Mouse (Mus musculus) telencephalon, adult 2 months (tissue): ENCODE results near the gene Dmpk.
A peak's percentile ranks its signal among the peaks of the same experiment; 100 is the strongest.

Source experiments
- DNase-seq: peaks from one replicate; pipeline ENCODE4 v3.0.0-alpha.2; 2011; ENCODE audit warnings: low read depth, low spot score

The Dmpk gene

GRCm38 (mm10) chr7:19096421-19096976, 12.8 kb downstream of the Dmpk start:
- DNase-seq = no peak

DNA sequence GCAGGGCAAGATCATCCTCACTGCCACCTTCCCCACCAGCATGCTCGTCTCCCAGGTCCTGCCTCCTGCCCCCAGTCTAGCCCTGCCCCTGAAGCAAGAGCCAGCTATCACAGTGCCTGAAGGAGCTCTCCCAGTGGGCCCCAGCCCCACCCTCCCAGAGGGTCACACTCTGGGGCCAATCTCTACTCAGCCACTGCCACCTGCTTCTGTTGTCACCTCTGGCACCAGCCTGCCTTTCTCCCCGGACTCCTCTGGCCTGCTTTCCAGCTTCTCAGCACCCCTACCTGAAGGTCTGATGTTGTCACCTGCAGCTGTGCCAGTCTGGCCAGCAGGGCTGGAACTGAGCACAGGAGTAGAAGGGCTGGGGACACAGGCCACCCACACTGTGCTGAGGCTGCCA, 13.6 kb downstream of the Dmpk start:
- DNase-seq = no peak

DNA sequence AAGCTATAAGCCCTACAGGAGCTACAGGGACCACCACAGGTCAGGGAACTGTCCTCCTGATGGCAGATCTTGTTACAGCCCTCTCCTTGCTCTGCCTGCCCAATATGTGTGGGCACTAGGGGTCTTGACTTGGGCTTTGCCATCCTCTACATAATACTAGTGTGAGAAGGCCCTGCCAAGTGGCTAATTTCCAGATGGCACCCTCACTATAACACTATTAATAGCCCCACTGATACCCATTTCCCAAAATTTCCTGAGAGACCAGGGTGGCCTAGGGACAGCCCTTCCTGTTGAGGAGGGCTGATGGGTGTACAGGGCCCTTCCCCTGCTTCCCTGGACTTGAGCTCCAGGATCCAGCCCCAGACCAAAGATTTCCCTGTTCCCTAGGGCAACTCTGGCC, 14.2 kb downstream of the Dmpk start:
- DNase-seq = no peak

GRCm38 (mm10) chr7:19098811-19099210, 15.2 kb downstream of the Dmpk start:
- no peak for DNase-seq

DNA sequence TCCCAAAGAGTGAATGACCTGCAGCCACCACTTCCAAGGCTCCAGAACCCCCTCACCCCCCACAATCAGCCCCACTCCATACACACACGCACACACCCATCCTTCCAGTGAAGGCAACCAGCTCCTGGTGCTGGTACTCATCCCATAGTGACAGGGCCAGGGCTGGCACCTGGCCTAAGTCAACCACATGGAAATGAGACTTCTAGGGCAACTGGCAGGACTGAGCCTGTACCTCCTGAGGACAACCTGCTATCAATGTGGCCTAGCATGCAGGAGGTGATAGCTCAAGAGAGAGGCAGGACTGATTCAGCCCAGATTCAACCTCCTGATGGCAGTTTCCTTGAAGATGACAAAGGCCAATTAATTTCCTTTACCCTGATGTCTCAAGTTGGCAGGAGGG, 16.6 kb downstream of the Dmpk start:
- DNase-seq = no peak

DNA sequence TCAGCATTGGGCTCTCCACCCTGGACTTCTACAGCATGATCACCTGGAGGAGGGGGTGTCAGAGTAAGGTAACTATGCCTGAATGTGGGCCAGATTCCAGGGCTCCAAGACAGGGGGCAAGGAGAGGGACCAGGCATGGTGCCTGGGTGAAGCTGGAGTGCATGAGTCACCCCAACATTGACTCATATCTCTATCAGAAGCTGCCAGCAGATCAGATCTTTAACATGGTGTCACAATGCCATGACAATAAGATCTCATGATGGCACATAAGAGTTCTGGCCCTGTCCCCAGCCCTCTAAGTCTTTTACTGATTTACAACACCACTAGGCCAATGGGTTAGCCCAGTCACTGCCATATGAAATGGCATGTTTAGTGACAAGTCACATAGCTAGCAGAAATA, 20.1 kb downstream of the Dmpk start:
- DNase-seq = no peak

DNA sequence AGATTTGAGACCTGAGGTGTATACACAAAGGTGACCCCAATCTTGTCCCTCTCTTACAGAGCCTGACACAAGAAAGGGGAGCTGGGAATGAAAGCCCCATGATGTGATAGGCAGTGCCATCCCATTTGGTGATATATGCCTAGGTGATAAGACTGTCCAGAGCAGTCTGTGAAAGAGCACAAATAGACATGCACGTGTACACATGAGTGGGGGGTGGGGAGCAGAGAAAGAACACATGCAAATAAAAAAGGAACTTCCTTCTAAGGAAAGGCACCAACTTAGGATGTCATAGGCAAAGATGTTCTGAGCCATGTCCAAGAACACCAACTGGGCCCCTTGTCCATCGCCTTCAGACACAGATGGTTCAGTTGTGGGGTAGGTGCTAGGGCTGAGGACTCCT, 20.8 kb downstream of the Dmpk start:
- DNase-seq = no peak

- no peak for DNase-seq
Observed at GRCm38 (mm10) chr7:19107436-19107835, 23.8 kb downstream of the Dmpk start.

GRCm38 (mm10) chr7:19109565-19109964, 25.9 kb downstream of the Dmpk start:
- no peak for DNase-seq

- DNase-seq = no peak
Observed at GRCm38 (mm10) chr7:19118028-19118771, 34.6 kb downstream of the Dmpk start, which contains the start of gene Gm4969. TSS of gene Gm4969 (minus strand) at chr7:19118368.

DNA sequence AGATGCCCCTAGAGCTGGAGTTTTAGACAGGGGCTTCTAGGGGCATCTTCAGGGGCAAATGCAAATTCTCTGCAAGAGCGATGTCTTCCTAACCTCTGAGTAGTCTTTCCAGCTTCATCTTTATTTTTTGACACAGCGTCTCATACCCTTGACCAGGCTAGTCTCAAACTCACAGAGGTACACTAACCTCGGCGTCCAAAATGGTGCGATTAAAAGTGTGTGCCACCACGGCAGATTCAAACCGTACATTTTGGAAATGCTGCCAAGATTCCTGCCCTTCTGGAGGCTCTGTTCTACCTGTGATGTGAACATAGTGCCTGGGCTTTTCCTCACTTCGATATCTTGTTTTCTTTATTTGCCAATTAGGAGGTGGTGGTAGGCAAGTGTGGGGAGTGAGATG, 35.4 kb downstream of the Dmpk start:
- no peak for DNase-seq

GRCm38 (mm10) chr7:19119631-19120429, 36.2 kb downstream of the Dmpk start, which contains the start of gene Fbxo46:
TSS of gene Fbxo46 (plus strand) at chr7:19119859.
- DNase-seq = peak; percentile 99

DNA sequence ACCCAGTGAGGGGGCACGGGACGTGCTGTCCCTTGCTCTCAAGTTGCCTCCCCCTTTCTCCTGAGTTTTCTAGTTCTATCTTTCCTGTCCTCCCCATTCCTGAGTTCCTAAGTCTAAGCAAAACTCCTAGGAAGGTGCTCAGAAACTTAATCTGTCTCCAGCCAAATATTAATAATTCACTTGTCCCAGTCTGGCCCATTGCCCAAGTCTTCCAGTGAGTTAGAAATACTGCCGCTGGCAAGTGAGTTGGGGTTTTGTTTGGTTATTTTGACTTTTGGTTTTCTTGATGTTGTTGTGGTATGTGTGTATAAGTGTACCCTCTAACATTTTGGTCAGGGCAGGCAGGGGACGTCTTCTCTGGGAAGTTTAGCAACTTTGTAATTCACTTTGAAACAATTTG, 38.0 kb downstream of the Dmpk start:
- DNase-seq = no peak

- no peak for DNase-seq
Observed at GRCm38 (mm10) chr7:19124713-19125112, 41.1 kb downstream of the Dmpk start.

DNA sequence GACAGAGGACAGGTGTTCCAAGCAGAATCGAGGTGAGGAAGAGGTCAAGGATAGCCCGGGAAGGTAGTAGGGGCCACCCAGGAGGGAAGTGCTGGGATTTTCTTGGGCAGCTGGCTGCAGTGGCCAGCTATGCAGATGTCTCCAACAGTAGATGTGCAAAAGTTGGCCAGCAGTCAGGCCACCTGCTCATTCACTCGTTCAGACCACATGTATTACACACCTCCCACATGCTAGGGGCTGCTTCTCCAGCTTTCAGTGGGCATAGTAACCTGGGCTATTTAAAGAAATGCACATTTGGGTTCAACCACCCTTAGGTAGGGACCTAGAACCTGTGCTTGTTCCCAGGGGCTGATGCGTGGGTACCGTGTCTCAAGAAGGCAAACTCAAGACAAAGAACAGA, 44.1 kb downstream of the Dmpk start:
- no peak for DNase-seq

DNA sequence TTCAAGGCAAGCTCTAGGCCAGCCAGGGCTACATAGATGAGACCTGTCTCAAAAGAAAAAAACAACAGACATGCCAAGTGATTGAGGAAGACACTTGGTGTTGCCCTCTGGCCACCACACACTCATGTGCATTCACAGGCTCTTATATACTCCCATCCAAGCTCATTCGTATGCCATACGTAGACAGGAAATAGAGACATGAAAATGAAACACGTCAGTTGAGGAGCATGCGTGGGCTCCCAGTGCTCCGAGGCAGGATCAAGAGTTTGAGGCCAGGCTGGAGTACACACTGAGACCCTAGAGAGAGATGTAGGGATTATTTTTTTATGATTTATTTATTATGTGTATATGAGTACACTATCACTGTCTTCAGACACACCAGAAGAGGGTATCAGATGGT, 45.7 kb downstream of the Dmpk start:
- no peak for DNase-seq

GRCm38 (mm10) chr7:19130657-19131056, 47.0 kb downstream of the Dmpk start:
- no peak for DNase-seq

- DNase-seq = peak; percentile 98
Observed at GRCm38 (mm10) chr7:19131324-19131848, 47.7 kb downstream of the Dmpk start.

DNA sequence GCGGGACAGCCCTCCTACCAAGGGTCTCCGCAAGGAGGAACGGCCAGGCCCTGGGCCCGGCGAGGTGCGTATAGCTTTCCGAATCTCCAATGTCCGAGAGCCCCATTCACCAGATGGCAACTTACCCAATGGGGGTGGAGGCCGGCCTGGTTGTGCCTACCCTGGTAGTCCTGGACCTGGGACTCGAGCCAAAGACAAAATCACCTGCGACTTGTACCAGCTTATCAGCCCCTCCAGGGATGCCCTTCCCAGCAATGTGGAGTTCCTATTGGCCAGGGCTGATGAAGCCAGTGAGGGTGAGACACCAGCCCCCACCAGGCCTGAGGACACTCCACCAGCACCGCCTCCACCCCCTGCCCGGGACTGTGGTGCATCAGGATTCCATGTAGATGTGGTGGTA, 52.5 kb downstream of the Dmpk start:
- DNase-seq = no peak

DNA sequence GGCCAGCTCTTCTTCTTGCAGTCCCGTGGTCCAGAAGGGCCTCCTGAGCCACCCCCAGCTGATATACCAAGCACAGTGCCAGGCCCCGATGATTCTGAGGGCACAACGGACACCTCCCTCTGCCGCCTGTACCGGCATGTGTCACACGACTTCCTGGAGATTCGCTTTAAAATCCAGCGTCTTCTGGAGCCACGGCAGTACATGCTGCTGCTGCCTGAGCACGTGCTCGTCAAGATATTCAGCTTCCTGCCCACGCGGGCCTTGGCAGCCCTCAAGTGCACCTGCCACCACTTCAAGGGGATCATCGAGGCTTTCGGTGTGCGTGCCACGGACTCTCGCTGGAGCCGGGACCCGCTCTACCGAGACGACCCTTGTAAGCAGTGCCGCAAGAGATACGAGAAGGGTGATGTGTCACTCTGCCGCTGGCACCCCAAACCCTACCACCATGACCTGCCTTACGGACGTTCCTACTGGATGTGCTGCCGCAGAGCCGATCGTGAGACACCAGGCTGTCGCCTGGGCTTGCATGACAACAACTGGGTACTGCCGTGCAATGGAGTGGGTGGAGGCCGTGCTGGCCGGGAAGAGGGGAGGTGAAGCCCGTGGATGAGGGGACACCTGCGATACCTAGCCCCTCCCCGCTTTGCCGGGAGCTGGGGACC, 53.2 kb downstream of the Dmpk start:
- peak; percentile 53 for DNase-seq

DNA sequence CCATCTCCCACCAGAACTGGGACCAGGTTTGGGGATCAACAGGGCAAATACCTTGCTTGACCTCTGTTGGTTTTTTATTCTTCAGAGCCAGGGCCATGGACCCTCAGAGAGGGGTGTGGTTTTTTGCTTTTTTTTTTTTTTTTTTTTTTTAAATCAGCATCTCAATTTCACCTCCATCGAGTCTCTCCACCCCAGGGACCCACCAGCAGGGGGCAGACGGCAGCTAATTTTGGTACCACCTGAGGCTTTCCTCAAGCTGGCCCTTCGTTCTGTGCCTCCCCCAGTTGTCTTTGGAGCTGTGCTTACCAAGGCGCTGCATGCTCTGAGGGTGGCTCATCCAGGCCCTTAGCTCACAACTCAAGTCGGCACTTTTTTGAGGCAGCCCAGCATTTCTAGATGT, 53.7 kb downstream of the Dmpk start:
- DNase-seq = no peak
